Mouse (Mus musculus) C2C12 (cell line): ENCODE data around the gene Tmem198.

Experiments used
- CEBPB ChIP-seq: IDR thresholded peaks from one replicate; pipeline ENCODE4 v1.6.1; 2011; ENCODE audit warnings: low read depth, mild to moderate bottlenecking, control low read depth, moderate library complexity
- CTCF ChIP-seq: IDR thresholded peaks from one replicate; pipeline ENCODE4 v1.5.1; 2011; ENCODE audit not compliant: control insufficient read depth, insufficient read depth, insufficient read length
- MAX ChIP-seq: IDR thresholded peaks from one replicate; pipeline ENCODE4 v1.6.1; 2011; ENCODE audit warnings: mild to moderate bottlenecking, control low read depth
- MYOD1 ChIP-seq: IDR thresholded peaks from one replicate; pipeline ENCODE4 v1.6.1; 2011; ENCODE audit warnings: low read depth; ENCODE audit not compliant: control insufficient read depth, insufficient read length
- USF1 ChIP-seq: IDR thresholded peaks from one replicate; pipeline ENCODE4 v1.6.1; 2011; ENCODE audit warnings: low read depth, mild to moderate bottlenecking, control low read depth, moderate library complexity

DNA sequence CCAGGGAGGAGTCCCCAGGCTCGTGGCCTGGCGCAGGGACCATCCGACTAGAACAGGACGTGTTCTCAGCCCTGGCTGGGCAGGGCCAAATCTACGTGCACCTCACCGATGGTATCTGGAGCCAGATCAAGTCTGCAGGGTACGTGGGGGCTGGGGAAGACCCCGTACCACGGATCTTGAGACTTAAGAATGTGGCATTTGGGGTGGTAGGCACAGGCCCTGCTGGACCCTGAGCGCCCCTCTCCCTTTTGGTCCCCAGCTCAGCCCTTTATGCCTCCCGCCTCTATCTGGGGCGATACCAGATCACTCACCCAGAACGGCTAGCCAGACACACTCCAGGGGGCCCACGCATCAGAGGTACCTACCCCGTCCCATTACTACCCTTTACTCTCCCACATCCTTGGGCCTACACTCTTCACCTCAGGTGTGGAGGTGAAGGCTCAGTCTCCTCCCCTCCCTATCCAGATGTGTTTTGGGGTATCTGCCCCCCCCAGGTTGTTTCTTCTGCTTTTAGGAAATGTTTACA, 37.8 kb upstream of the Tmem198 start:
- no peak for TF ChIP-seq CTCF
- TF ChIP-seq MAX: no peak
- no peak for TF ChIP-seq CEBPB
- no peak for TF ChIP-seq USF1
- TF ChIP-seq MYOD1: no peak
